18 mouse cellular contexts compared by ENCODE assay signal in the genomic region with DNA sequence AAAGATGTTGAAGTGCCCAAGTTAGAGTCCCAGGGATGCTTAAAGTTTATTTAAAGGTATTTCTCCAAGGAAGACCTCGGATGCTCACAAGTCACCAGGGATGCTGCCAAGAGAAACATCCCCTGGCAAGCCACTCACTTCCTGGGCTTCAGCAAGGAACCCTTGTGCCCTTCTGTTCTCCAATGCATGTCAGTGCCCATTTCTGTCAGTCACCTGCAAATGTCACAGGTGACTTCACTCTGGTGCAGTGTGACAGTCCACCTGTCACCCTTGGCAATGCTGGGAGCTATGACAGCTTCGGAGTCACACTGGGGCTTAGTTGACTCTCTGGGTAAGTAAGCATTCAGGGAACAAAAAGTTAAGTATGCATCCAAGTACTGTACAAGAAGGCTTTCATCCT. TPM values are rescaled to one million over a fixed set of nuclear protein-coding genes. Genes with fewer than 3 reads are reported as not detected.
DNase-seq lines count a peak whose midpoint lies in the region; ATAC-seq lines count a peak whose summit lies in the region.
"Had no signal": no experiment of that assay in that cellular context is flagged by ENCODE, and none has a peak within 500 bp of the region (broad histone marks: within the 10 kb centered on the region; RNA-seq: fewer than 3 reads in every experiment).

No protein-coding gene starts in this region.

- H3K4me3 ChIP-seq in forebrain, embryonic 15.5 days: no peak overlapping the region
- no peak overlapping the region for H3K4me3 ChIP-seq in forebrain, embryonic 11.5 days (ENCODE audit: low read depth, low read length)
- H3K4me3 ChIP-seq: embryonic facial prominence, embryonic 12.5 days; forebrain, embryonic 12.5 days; heart, embryonic 12.5 days; hindbrain, embryonic 10.5 days; hindbrain, embryonic 15.5 days had no signal

- H3K27ac ChIP-seq in forebrain, embryonic 15.5 days (replicated peaks): no peak overlapping the region
- no peak overlapping the region for H3K27ac ChIP-seq in forebrain, embryonic 11.5 days (ENCODE audit: low read depth, low read length)
- H3K27ac ChIP-seq: embryonic facial prominence, embryonic 12.5 days; forebrain, embryonic 12.5 days; hindbrain, embryonic 10.5 days; hindbrain, embryonic 15.5 days had no signal

- ATAC-seq in forebrain, embryonic 15.5 days (replicated peaks): peak; percentile 28; the same call in 1 of the 2 replicates
- ATAC-seq in forebrain, embryonic 11.5 days (replicated peaks; ENCODE audit: low FRiP score): no peak
- ATAC-seq: intestine, embryonic 16.5 days had no signal

- peaks cover 4% of the 10 kb centered on the region; the same call in 1 of the 2 replicates for H3K27me3 ChIP-seq in forebrain, embryonic 15.5 days
- H3K27me3 ChIP-seq in forebrain, embryonic 11.5 days (ENCODE audit: control insufficient read depth, insufficient read depth, low read length): no peaks in the 10 kb centered on the region
- H3K27me3 ChIP-seq: hindbrain, embryonic 15.5 days had no signal

- no peak for DNase-seq in forebrain, embryonic 11.5 days (ENCODE audit: low spot score)
- peak; percentile 68 for DNase-seq in cerebellum, adult 11 months
- DNase-seq in cerebellum, adult 8-10 months: peak; percentile 69
- peak; percentile 67 to 85 for DNase-seq in cerebellum, postnatal 14 days
- no peak for DNase-seq in embryo, embryonic 10.5 days (ENCODE audit: low spot score)
- no peak for DNase-seq in urinary bladder, adult 18-20 months (ENCODE audit: low spot score in 2 of 2)
- DNase-seq in adrenal gland, postnatal 4 days (ENCODE audit: low spot score in 2 of 2): no peak

- H3K36me3 ChIP-seq in forebrain, embryonic 15.5 days: no peaks in the 10 kb centered on the region
- H3K36me3 ChIP-seq in forebrain, embryonic 11.5 days (ENCODE audit: control insufficient read depth, insufficient read depth, low read length): no peaks in the 10 kb centered on the region
- H3K36me3 ChIP-seq: embryonic facial prominence, embryonic 12.5 days; forebrain, embryonic 12.5 days; heart, embryonic 12.5 days; hindbrain, embryonic 10.5 days; hindbrain, embryonic 15.5 days had no signal

- H3K4me2 ChIP-seq in forebrain, embryonic 15.5 days (replicated peaks): no peak overlapping the region
- H3K4me2 ChIP-seq in forebrain, embryonic 11.5 days (ENCODE audit: low read depth, low read length, severe bottlenecking): no peak overlapping the region
- H3K4me2 ChIP-seq: embryonic facial prominence, embryonic 12.5 days; forebrain, embryonic 12.5 days; heart, embryonic 12.5 days; hindbrain, embryonic 15.5 days had no signal

- H3K9me3 ChIP-seq in forebrain, embryonic 15.5 days: no peaks in the 10 kb centered on the region
- H3K9me3 ChIP-seq in forebrain, embryonic 11.5 days (ENCODE audit: control insufficient read depth, low read length): no peaks in the 10 kb centered on the region
- H3K9me3 ChIP-seq: embryonic facial prominence, embryonic 12.5 days; forebrain, embryonic 12.5 days; heart, embryonic 12.5 days; hindbrain, embryonic 10.5 days; hindbrain, embryonic 15.5 days had no signal

- no peak overlapping the region for H3K9ac ChIP-seq in forebrain, embryonic 15.5 days (replicated peaks)
- no peak overlapping the region for H3K9ac ChIP-seq in forebrain, embryonic 11.5 days (ENCODE audit: low read length)
- H3K9ac ChIP-seq: embryonic facial prominence, embryonic 12.5 days; forebrain, embryonic 12.5 days; forebrain, postnatal 0 days; heart, embryonic 12.5 days; hindbrain, embryonic 15.5 days had no signal

- peaks cover 12% of the 10 kb centered on the region; the same call in 1 of the 2 replicates for H3K4me1 ChIP-seq in forebrain, embryonic 15.5 days
- H3K4me1 ChIP-seq in forebrain, embryonic 11.5 days (replicated peaks; ENCODE audit: control insufficient read depth, insufficient read depth, low read length): no peaks in the 10 kb centered on the region
- H3K4me1 ChIP-seq: embryonic facial prominence, embryonic 12.5 days; heart, embryonic 12.5 days had no signal

- WGBS in forebrain, embryonic 15.5 days: 90% methylated on average over 2 of the region's 2 CpGs
- 83% methylated on average over 2 of the region's 2 CpGs for WGBS in forebrain, embryonic 11.5 days

RNA-seq across cellular contexts. Expression of a gene that starts 12.4 kb away (rescaled TPM):
- 45.0 and 48.1 TPM in 2 replicates for polyA plus RNA-seq in forebrain, embryonic 15.5 days (2015; fragmentation: Nextera tagmentation; extraction: Ambion mirVana)
- 5.3 TPM in 2 replicates for polyA plus RNA-seq in forebrain, embryonic 11.5 days (2014; fragmentation: Nextera tagmentation; extraction: Ambion mirVana)
- total RNA-seq in adrenal gland, postnatal 4 days (2021): 1 to 10 TPM; 1.8 TPM
- total RNA-seq: common myeloid progenitor, adult 5-6 weeks; granulocyte monocyte progenitor cell, adult 5-6 weeks; MEL had no signal

Comparison
In these comparisons a context has a peak if more than half of its experiments do, and no peak if none do; other contexts are left out.
1. DNase-seq: peak in cerebellum, adult 11 months (single experiment), cerebellum, adult 8-10 months (single experiment) and cerebellum, postnatal 14 days (2 of 2); none in forebrain, embryonic 11.5 days (single experiment), embryo, embryonic 10.5 days (single experiment), urinary bladder, adult 18-20 months (0 of 2) and adrenal gland, postnatal 4 days (0 of 2).